Mouse (Mus musculus): ENCODE data around the gene Gm4513. TPM values are rescaled to one million over a fixed set of nuclear protein-coding genes. Genes with fewer than 3 reads are reported as not detected.
"Not testable (repeated sequence)": the region's sequence is repeated elsewhere in the genome, so short reads cannot be mapped to it uniquely, and the experiment has no call there.

The Gm4513 gene
- polyA plus RNA-seq (2014; fragmentation: Nextera tagmentation; extraction: Ambion mirVana): not detected in 2 replicates

GRCm38 (mm10) chr7:20598921-20599320, at the start of gene Gm4513:
Gm4513 (minus strand) TSS chr7:20599021.
- not testable (repeated sequence) for DNase-seq (ENCODE audit: low spot score); H3K4me2 ChIP-seq; H3K36me3 ChIP-seq (ENCODE audit: control insufficient read depth, insufficient read depth, low read length); H3K4me1 ChIP-seq (replicated peaks; ENCODE audit: control insufficient read depth, insufficient read depth, low read length); H3K9ac ChIP-seq (ENCODE audit: low read depth, low read length); ATAC-seq (replicated peaks; ENCODE audit: low FRiP score); H3K4me3 ChIP-seq (ENCODE audit: low read depth, low read length); H3K27me3 ChIP-seq (replicated peaks; ENCODE audit: control insufficient read depth, insufficient read depth, low read length); H3K27ac ChIP-seq (ENCODE audit: low read depth, low read length); H3K9me3 ChIP-seq (ENCODE audit: control insufficient read depth, low read length)
- WGBS: 71% methylated on average over 3 of the region's 5 CpGs

GRCm38 (mm10) chr7:20576141-20576540, 22.7 kb downstream of the Gm4513 start, which contains the start of gene Gm4141:
Gm4141 (minus strand) TSS chr7:20576241.
- H3K4me3 ChIP-seq (ENCODE audit: low read depth, low read length); H3K36me3 ChIP-seq (ENCODE audit: control insufficient read depth, insufficient read depth, low read length); H3K27me3 ChIP-seq (replicated peaks; ENCODE audit: control insufficient read depth, insufficient read depth, low read length); H3K27ac ChIP-seq (ENCODE audit: low read depth, low read length); DNase-seq (ENCODE audit: low spot score); H3K9ac ChIP-seq (ENCODE audit: low read depth, low read length); H3K9me3 ChIP-seq (ENCODE audit: control insufficient read depth, low read length); H3K4me2 ChIP-seq; ATAC-seq (replicated peaks; ENCODE audit: low FRiP score); H3K4me1 ChIP-seq (replicated peaks; ENCODE audit: control insufficient read depth, insufficient read depth, low read length): not testable (repeated sequence)
- WGBS: no CpG with 5 or more reads among the region's 3 CpGs

GRCm38 (mm10) chr7:20545657-20546056, 53.2 kb downstream of the Gm4513 start, which contains the start of gene Gm5726:
Gm5726 (minus strand) TSS chr7:20545757.
- H3K9ac ChIP-seq (ENCODE audit: low read depth, low read length); H3K4me2 ChIP-seq; ATAC-seq (replicated peaks; ENCODE audit: low FRiP score); H3K27me3 ChIP-seq (replicated peaks; ENCODE audit: control insufficient read depth, insufficient read depth, low read length); H3K4me3 ChIP-seq (ENCODE audit: low read depth, low read length); H3K4me1 ChIP-seq (replicated peaks; ENCODE audit: control insufficient read depth, insufficient read depth, low read length); H3K27ac ChIP-seq (ENCODE audit: low read depth, low read length); H3K9me3 ChIP-seq (ENCODE audit: control insufficient read depth, low read length); DNase-seq (ENCODE audit: low spot score); H3K36me3 ChIP-seq (ENCODE audit: control insufficient read depth, insufficient read depth, low read length): not testable (repeated sequence)
- no CpG with 5 or more reads among the region's 1 CpGs for WGBS

Other genes with a start within 250 kb of the Gm4513 start
- gene Gm5728, start 223.6 kb downstream of the Gm4513 start, polyA plus RNA-seq (2014; fragmentation: Nextera tagmentation; extraction: Ambion mirVana): not detected in 2 replicates
- gene Vmn1r100, start 181.1 kb downstream of the Gm4513 start, polyA plus RNA-seq (2014; fragmentation: Nextera tagmentation; extraction: Ambion mirVana): not detected in 2 replicates
- gene Vmn1r101, start 156.4 kb downstream of the Gm4513 start, polyA plus RNA-seq (2014; fragmentation: Nextera tagmentation; extraction: Ambion mirVana): not detected in 2 replicates
- not detected in 2 replicates for gene Gm10670, start 124.1 kb downstream of the Gm4513 start, polyA plus RNA-seq (2014; fragmentation: Nextera tagmentation; extraction: Ambion mirVana)
- gene Vmn1r103, start 88.5 kb downstream of the Gm4513 start, polyA plus RNA-seq (2014; fragmentation: Nextera tagmentation; extraction: Ambion mirVana): not detected in 2 replicates
- not detected in 2 replicates for gene Vmn1r104, start 65.2 kb downstream of the Gm4513 start, polyA plus RNA-seq (2014; fragmentation: Nextera tagmentation; extraction: Ambion mirVana)
- gene Gm5726, start 53.3 kb downstream of the Gm4513 start, polyA plus RNA-seq (2014; fragmentation: Nextera tagmentation; extraction: Ambion mirVana): not detected in 2 replicates
- gene Gm4141, start 22.8 kb downstream of the Gm4513 start, polyA plus RNA-seq (2014; fragmentation: Nextera tagmentation; extraction: Ambion mirVana): not detected in 2 replicates
- not detected in 2 replicates for gene Vmn1r107, start 69.9 kb upstream of the Gm4513 start, polyA plus RNA-seq (2014; fragmentation: Nextera tagmentation; extraction: Ambion mirVana)
- gene Vmn1r111, start 104.2 kb upstream of the Gm4513 start, polyA plus RNA-seq (2014; fragmentation: Nextera tagmentation; extraction: Ambion mirVana): not detected in 2 replicates
- gene Gm10668, start 131.6 kb upstream of the Gm4513 start, polyA plus RNA-seq (2014; fragmentation: Nextera tagmentation; extraction: Ambion mirVana): not detected in 2 replicates
- not detected in 2 replicates for gene Vmn1r112, start 172.2 kb upstream of the Gm4513 start, polyA plus RNA-seq (2014; fragmentation: Nextera tagmentation; extraction: Ambion mirVana)
- gene Vmn1r113, start 188.3 kb upstream of the Gm4513 start, polyA plus RNA-seq (2014; fragmentation: Nextera tagmentation; extraction: Ambion mirVana): not detected in 2 replicates
- not detected in 2 replicates for gene Vmn1r114, start 213.2 kb upstream of the Gm4513 start, polyA plus RNA-seq (2014; fragmentation: Nextera tagmentation; extraction: Ambion mirVana)
- not detected in 2 replicates for gene Vmn1r115, start 246.0 kb upstream of the Gm4513 start, polyA plus RNA-seq (2014; fragmentation: Nextera tagmentation; extraction: Ambion mirVana)

Data from liver, embryonic 11.5 days (tissue).